Mouse (Mus musculus) hindbrain, embryonic 10.5 days (tissue): Measurements from ENCODE around the gene Alpk1. TPM values are rescaled to one million over a fixed set of nuclear protein-coding genes. Genes with fewer than 3 reads are reported as not detected.

Experiments used
- DNase-seq: peaks from one replicate; pipeline ENCODE4 v3.0.0-alpha.2; 2017; ENCODE audit warnings: low spot score
- H3K27ac ChIP-seq: fragments of 300-500 bp; sonication (generic); 2 replicates; pipeline ENCODE4 v1.5.1; 2016; ENCODE audit warnings: mild to moderate bottlenecking, moderate library complexity
- H3K27me3 ChIP-seq: fragments of 300-500 bp; sonication (generic); 2 replicates; pipeline ENCODE4 v1.6.1; 2016; ENCODE audit warnings: mild to moderate bottlenecking; ENCODE audit not compliant: poor library complexity, insufficient read depth, severe bottlenecking
- H3K36me3 ChIP-seq: fragments of 300-500 bp; sonication (generic); 2 replicates; pipeline ENCODE4 v1.6.1; 2016; ENCODE audit warnings: mild to moderate bottlenecking, moderate library complexity
- H3K4me1 ChIP-seq: fragments of 300-500 bp; sonication (generic); replicated peaks from 2 replicates; pipeline ENCODE4 v1.6.1; 2016; ENCODE audit warnings: mild to moderate bottlenecking
- H3K4me3 ChIP-seq: fragments of 300-500 bp; sonication (generic); 2 replicates; pipeline ENCODE4 v1.5.1; 2016; ENCODE audit warnings: mild to moderate bottlenecking, moderate library complexity
- H3K9me3 ChIP-seq: fragments of 300-500 bp; sonication (generic); 2 replicates; pipeline ENCODE4 v1.6.1; 2016; ENCODE audit warnings: mild to moderate bottlenecking, moderate library complexity
- WGBS: fragments of 180-500 bp; shearing (Covaris S2); methylation state at CpG from one replicate; pipeline ENCODE4 v1.1.7; 2016; 5-methylcytosine and 5-hydroxymethylcytosine counted together
- polyA plus RNA-seq: library from polyadenylated mRNA; unstranded; fragments of >200 nt; fragmentation: Nextera tagmentation; extraction: Ambion mirVana; gene quantifications from 2 replicates; pipeline ENCODE4 v1.2.1, GENCODE M21; 2016

The Alpk1 gene
- polyA plus RNA-seq, result 1.1 and 1.4 TPM in 2 replicates

GRCm38 (mm10) chr3:127780021-127780644, at the start of gene Alpk1:
Alpk1 (minus strand) TSS chr3:127780527.
- Histone ChIP-seq H3K9me3 (0 out of 2 replicates have a peak, but pooled peaks cover 3% of the 10 kb centered on the region), H3K4me1 (peaks cover 5% of the 10 kb centered on the region), H3K4me3 (peak within 1 kb of the TSS; percentile 54), H3K27ac (peak within 1 kb of the TSS; percentile 67), H3K27me3 (peaks cover 16% of the 10 kb centered on the region; the same call in 1 of the 2 replicates), H3K36me3 (no peaks in the 10 kb centered on the region)
- DNase-seq, result peak; percentile 63
- WGBS, result 2% methylated on average over 24 of the region's 24 CpGs

DNA sequence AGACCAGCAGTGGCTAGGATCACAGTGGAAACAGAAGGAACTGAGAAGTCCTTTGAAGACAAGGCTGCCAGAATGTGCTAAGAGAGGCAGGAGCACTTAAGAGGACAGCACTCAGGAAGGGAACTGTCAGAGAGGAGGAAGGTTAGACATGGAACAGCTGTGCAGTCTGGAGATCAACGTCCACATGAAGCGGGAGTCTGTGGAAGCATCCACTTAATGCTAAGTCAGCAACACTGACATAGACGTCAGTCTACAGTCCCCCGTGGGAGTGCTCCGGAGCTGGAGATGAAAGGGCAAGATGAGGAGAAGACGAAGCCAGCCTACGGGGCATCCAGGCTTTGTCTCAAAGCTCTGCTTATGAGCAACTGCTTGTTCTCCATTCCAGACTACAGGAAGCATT, 46.8 kb upstream of the Alpk1 start:
- Histone ChIP-seq H3K4me3 (no peak overlapping the region), H3K4me1 (peaks cover 11% of the 10 kb centered on the region), H3K27me3 (no peaks in the 10 kb centered on the region), H3K36me3 (peaks cover 13% of the 10 kb centered on the region), H3K27ac (peak overlapping the region; percentile 47; the same call in 1 of the 2 replicates), H3K9me3 (no peaks in the 10 kb centered on the region)
- 51% methylated on average over 7 of the region's 7 CpGs for WGBS
- no peak for DNase-seq

- no peaks in the 10 kb centered on the region for H3K9me3 ChIP-seq
Observed at GRCm38 (mm10) chr3:127826503-127826902, 46.2 kb upstream of the Alpk1 start.

DNA sequence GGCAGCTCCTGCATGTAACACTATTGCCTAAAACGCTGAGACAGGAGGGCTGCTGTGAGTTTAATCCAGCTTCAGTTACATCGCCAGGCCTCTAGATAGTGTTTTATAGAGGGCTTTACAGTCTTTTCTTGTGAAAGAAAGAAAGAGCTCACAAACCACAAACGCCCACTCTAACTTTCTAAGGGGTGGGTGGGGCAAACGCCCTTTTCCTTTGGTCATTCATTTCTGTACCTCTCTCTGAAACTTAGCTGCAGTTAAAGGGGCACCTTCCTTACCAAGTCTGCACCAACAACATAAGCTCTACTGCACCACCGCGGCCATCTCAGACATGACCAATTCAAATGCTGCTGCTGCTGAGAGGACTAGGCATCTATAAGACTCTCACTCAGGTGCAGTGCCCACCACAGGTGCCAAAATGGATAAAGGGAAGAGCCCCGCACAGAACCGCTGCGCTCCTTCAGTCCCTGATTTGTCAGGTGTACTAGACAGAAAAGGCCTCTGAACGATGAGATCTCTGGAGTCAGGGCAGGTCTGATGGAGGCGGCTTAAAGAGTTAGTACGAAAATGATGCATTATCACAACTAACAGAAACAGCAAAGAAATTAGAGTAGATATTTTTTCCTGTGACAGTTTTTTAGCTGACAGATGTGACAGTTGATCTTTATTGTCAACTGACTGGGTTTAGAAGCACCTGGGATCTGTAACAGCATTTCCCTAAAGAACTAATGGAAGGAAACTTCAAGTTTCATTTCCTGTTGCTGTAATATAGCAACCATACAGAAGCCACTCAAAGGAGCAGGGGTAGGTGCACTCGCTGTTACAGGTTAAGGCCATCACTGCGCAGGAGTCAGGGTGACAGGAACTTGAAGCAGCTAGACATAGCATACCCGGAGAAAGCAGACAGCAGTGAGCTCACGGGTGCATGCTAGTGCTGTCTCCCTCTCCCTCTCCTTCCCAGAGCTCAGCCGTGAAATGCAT, 43.8 kb upstream of the Alpk1 start:
- Histone ChIP-seq H3K27ac (no peak overlapping the region), H3K36me3 (peaks cover 27% of the 10 kb centered on the region), H3K4me1 (peaks cover 11% of the 10 kb centered on the region), H3K4me3 (no peak overlapping the region), H3K27me3 (no peaks in the 10 kb centered on the region), H3K9me3 (no peaks in the 10 kb centered on the region)
- WGBS, result 85% methylated on average over 17 of the region's 17 CpGs
- DNase-seq, result no peak

More at GRCm38 (mm10) chr3:127826503-127826902, 46.2 kb upstream of the Alpk1 start:
- DNase-seq, result no peak
- H3K4me1 ChIP-seq, result peaks cover 11% of the 10 kb centered on the region
- 0 out of 2 replicates have a peak overlapping the region, but pooled peaks have one; percentile 53 for H3K27ac ChIP-seq
- H3K4me3 ChIP-seq, result no peak overlapping the region
- H3K27me3 ChIP-seq, result no peaks in the 10 kb centered on the region
- 88% methylated on average over 7 of the region's 7 CpGs for WGBS
- peaks cover 19% of the 10 kb centered on the region for H3K36me3 ChIP-seq

DNA sequence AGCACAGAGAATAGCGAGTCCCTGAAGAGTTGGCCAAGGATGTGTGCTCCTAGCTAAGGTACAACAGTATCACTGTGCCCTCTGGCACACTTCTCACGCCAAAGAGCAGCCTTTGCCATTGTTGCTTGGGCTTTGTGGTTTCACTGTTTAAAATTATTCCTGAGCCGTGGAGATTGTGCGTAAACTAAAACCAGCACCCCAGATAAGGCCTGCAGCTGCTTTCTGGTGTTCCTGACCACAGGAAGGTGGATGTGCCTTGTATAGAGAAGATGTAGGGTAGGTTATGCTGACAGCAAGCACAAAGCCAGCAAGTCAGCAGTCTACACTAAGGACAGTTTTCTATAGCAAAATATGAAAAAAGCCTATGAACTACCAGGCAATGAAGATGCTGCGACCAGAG, 40.9 kb upstream of the Alpk1 start:
- H3K27me3 ChIP-seq, result no peaks in the 10 kb centered on the region
- peaks cover 50% of the 10 kb centered on the region for H3K36me3 ChIP-seq
- no peak overlapping the region for H3K4me3 ChIP-seq
- WGBS, result 90% methylated on average over 5 of the region's 5 CpGs
- H3K9me3 ChIP-seq, result no peaks in the 10 kb centered on the region
- no peak overlapping the region for H3K27ac ChIP-seq
- DNase-seq, result no peak
- 0 out of 2 replicates have a peak, but pooled peaks cover 4% of the 10 kb centered on the region for H3K4me1 ChIP-seq

DNA sequence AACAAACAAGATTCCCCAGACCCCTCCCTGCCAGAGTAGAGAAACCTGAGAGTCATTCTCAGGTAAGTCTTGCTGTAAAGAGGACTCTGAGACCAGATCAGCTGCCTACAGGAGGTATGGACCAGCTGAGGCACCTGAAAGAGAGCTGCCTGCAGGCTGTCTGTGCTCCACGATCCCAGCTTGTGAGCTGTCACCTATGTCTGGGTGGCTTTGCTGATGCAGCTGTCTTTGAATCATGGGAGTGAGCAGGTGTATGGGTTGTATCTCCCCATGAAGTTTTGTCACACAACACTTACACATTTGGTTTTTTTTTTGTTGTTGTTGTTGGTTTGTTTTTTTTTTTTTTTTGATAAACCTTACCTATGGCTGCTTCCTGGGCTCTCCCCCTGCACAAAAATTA, 40.1 kb upstream of the Alpk1 start:
- no peak overlapping the region for H3K4me3 ChIP-seq
- no peaks in the 10 kb centered on the region for H3K27me3 ChIP-seq
- H3K27ac ChIP-seq, result no peak overlapping the region
- no peak for DNase-seq
- no peaks in the 10 kb centered on the region for H3K9me3 ChIP-seq
- H3K36me3 ChIP-seq, result peaks cover 53% of the 10 kb centered on the region
- 0 out of 2 replicates have a peak, but pooled peaks cover 4% of the 10 kb centered on the region for H3K4me1 ChIP-seq
- 88% methylated on average over 1 of the region's 1 CpGs for WGBS

GRCm38 (mm10) chr3:127818694-127819663, 38.7 kb upstream of the Alpk1 start:
- WGBS, result 85% methylated on average over 11 of the region's 11 CpGs
- H3K36me3 ChIP-seq, result peaks cover 58% of the 10 kb centered on the region
- no peaks in the 10 kb centered on the region for H3K27me3 ChIP-seq
- no peak overlapping the region for H3K4me3 ChIP-seq
- 0 out of 2 replicates have a peak, but pooled peaks cover 4% of the 10 kb centered on the region for H3K4me1 ChIP-seq
- DNase-seq, result no peak
- no peaks in the 10 kb centered on the region for H3K9me3 ChIP-seq
- H3K27ac ChIP-seq, result 0 out of 2 replicates have a peak overlapping the region, but pooled peaks have one; percentile 12

GRCm38 (mm10) chr3:127817120-127817683, 36.9 kb upstream of the Alpk1 start:
- Histone ChIP-seq H3K36me3 (peaks cover 72% of the 10 kb centered on the region), H3K4me1 (0 out of 2 replicates have a peak, but pooled peaks cover 4% of the 10 kb centered on the region), H3K9me3 (no peaks in the 10 kb centered on the region), H3K27ac (no peak overlapping the region), H3K4me3 (no peak overlapping the region), H3K27me3 (no peaks in the 10 kb centered on the region)
- 76% methylated on average over 7 of the region's 7 CpGs for whole genome bisulfite sequencing
- DNase-seq, result no peak

GRCm38 (mm10) chr3:127809103-127809502, 28.8 kb upstream of the Alpk1 start:
- DNase-seq, result no peak
- peaks cover 8% of the 10 kb centered on the region; the same call in 1 of the 2 replicates for H3K4me1 ChIP-seq
- H3K36me3 ChIP-seq, result peaks cover 77% of the 10 kb centered on the region
- H3K27ac ChIP-seq, result no peak overlapping the region
- no peaks in the 10 kb centered on the region for H3K27me3 ChIP-seq
- H3K9me3 ChIP-seq, result no peaks in the 10 kb centered on the region
- H3K4me3 ChIP-seq, result no peak overlapping the region
- 95% methylated on average over 7 of the region's 7 CpGs for WGBS

- DNase-seq, result no peak
- Histone ChIP-seq H3K27ac (no peak overlapping the region), H3K4me3 (no peak overlapping the region), H3K9me3 (no peaks in the 10 kb centered on the region), H3K36me3 (peaks cover 65% of the 10 kb centered on the region), H3K4me1 (peaks cover 8% of the 10 kb centered on the region; the same call in 1 of the 2 replicates), H3K27me3 (no peaks in the 10 kb centered on the region)
- WGBS, result 63% methylated on average over 5 of the region's 5 CpGs
Observed at GRCm38 (mm10) chr3:127807846-127808245, 27.5 kb upstream of the Alpk1 start.

GRCm38 (mm10) chr3:127805991-127806390, 25.7 kb upstream of the Alpk1 start:
- H3K36me3 ChIP-seq, result peaks cover 51% of the 10 kb centered on the region
- H3K4me1 ChIP-seq, result peaks cover 8% of the 10 kb centered on the region; the same call in 1 of the 2 replicates
- 92% methylated on average over 6 of the region's 6 CpGs for WGBS
- no peak overlapping the region for H3K4me3 ChIP-seq
- H3K27me3 ChIP-seq, result no peaks in the 10 kb centered on the region
- no peaks in the 10 kb centered on the region for H3K9me3 ChIP-seq
- H3K27ac ChIP-seq, result no peak overlapping the region
- DNase-seq, result no peak
